Mouse (Mus musculus) forebrain, embryonic 12.5 days (tissue): ENCODE data around the gene Amotl2. TPM values are rescaled to one million over a fixed set of nuclear protein-coding genes. Genes with fewer than 3 reads are reported as not detected.

Experiments
- ATAC-seq: fragments of 200-750 bp; cut with Nextera tagmentation; 2 replicates; pipeline ENCODE4 v1.8.0; 2017; ENCODE audit warnings: moderate TSS enrichment; ENCODE audit not compliant: low FRiP score
- H3K27ac ChIP-seq: fragments of 300-500 bp; sonication (generic); 2 replicates; pipeline ENCODE4 v1.5.1; 2016; ENCODE audit warnings: mild to moderate bottlenecking
- H3K27me3 ChIP-seq: fragments of 300-500 bp; sonication (generic); 2 replicates; pipeline ENCODE4 v1.6.1; 2016; ENCODE audit warnings: mild to moderate bottlenecking
- H3K36me3 ChIP-seq: fragments of 300-500 bp; sonication (generic); replicated peaks from 2 replicates; pipeline ENCODE4 v1.6.1; 2016; ENCODE audit warnings: mild to moderate bottlenecking
- H3K4me1 ChIP-seq: fragments of 300-500 bp; sonication (generic); 2 replicates; pipeline ENCODE4 v1.6.1; 2016
- H3K4me2 ChIP-seq: fragments of 300-500 bp; sonication (generic); 2 replicates; pipeline ENCODE4 v1.6.1; 2016; ENCODE audit warnings: mild to moderate bottlenecking, moderate library complexity
- H3K4me3 ChIP-seq: fragments of 300-500 bp; sonication (generic); replicated peaks from 2 replicates; pipeline ENCODE4 v1.5.1; 2016; ENCODE audit warnings: mild to moderate bottlenecking
- H3K9ac ChIP-seq: fragments of 300-500 bp; sonication (generic); 2 replicates; pipeline ENCODE4 v1.6.1; 2016; ENCODE audit warnings: mild to moderate bottlenecking
- H3K9me3 ChIP-seq: fragments of 300-500 bp; sonication (generic); 2 replicates; pipeline ENCODE4 v1.6.1; 2016
- WGBS: fragments of 180-500 bp; shearing (Covaris S2); methylation state at CpG from one replicate; pipeline ENCODE4 v1.1.7; 2016; 5-methylcytosine and 5-hydroxymethylcytosine counted together
- polyA plus RNA-seq: library from polyadenylated mRNA; unstranded; fragments of >200 nt; fragmentation: Nextera tagmentation; extraction: Ambion mirVana; gene quantifications from 2 replicates; pipeline ENCODE4 v1.2.1, GENCODE M21; 2016

Amotl2 gene
- polyA plus RNA-seq, 1 experiment from 2014 or later, result 82.4 TPM

GRCm38 (mm10) chr9:102729876-102730413, 13.5 kb downstream of the Amotl2 start:
- Histone ChIP-seq H3K27me3 (no peaks in the 10 kb centered on the region), H3K9me3 (no peaks in the 10 kb centered on the region), H3K4me3 (no peak overlapping the region), H3K4me1 (peaks cover 31% of the 10 kb centered on the region), H3K27ac (no peak overlapping the region; the same call in 1 of the 2 replicates), H3K36me3 (peaks cover 94% of the 10 kb centered on the region), H3K4me2 (no peak overlapping the region), H3K9ac (no peak overlapping the region)
- 92% methylated on average over 14 of the region's 14 CpGs for WGBS
- ATAC-seq, result no peak

- H3K27ac ChIP-seq, result no peak overlapping the region
- H3K9ac ChIP-seq, result no peak overlapping the region
- 84% methylated on average over 7 of the region's 7 CpGs for whole genome bisulfite sequencing
- no peak for ATAC-seq
- peaks cover 20% of the 10 kb centered on the region for H3K4me1 ChIP-seq
- H3K4me2 ChIP-seq, result no peak overlapping the region
- peaks cover 83% of the 10 kb centered on the region for H3K36me3 ChIP-seq
- H3K9me3 ChIP-seq, result no peaks in the 10 kb centered on the region
- no peak overlapping the region for H3K4me3 ChIP-seq
- H3K27me3 ChIP-seq, result no peaks in the 10 kb centered on the region
Measured at GRCm38 (mm10) chr9:102731044-102731471, 14.6 kb downstream of the Amotl2 start.

- no peaks in the 10 kb centered on the region for H3K27me3 ChIP-seq
Measured at GRCm38 (mm10) chr9:102731574-102732175, 15.2 kb downstream of the Amotl2 start.

GRCm38 (mm10) chr9:102732326-102732865, 15.9 kb downstream of the Amotl2 start:
- H3K9ac ChIP-seq, result no peak overlapping the region
- peaks cover 69% of the 10 kb centered on the region for H3K36me3 ChIP-seq
- H3K27me3 ChIP-seq, result no peaks in the 10 kb centered on the region
- no peak for ATAC-seq
- no peaks in the 10 kb centered on the region for H3K9me3 ChIP-seq
- 0 out of 2 replicates have a peak overlapping the region, but pooled peaks have one; percentile 38 for H3K27ac ChIP-seq
- no peak overlapping the region for H3K4me3 ChIP-seq
- no peak overlapping the region for H3K4me2 ChIP-seq
- 80% methylated on average over 5 of the region's 5 CpGs for WGBS
- H3K4me1 ChIP-seq, result peaks cover 9% of the 10 kb centered on the region; the same call in 1 of the 2 replicates

More at GRCm38 (mm10) chr9:102731574-102732175, 15.2 kb downstream of the Amotl2 start:
- Histone ChIP-seq H3K4me1 (peaks cover 14% of the 10 kb centered on the region), H3K4me2 (no peak overlapping the region), H3K9ac (no peak overlapping the region), H3K36me3 (peaks cover 77% of the 10 kb centered on the region), H3K4me3 (no peak overlapping the region), H3K27ac (0 out of 2 replicates have a peak overlapping the region, but pooled peaks have one; percentile 25), H3K9me3 (no peaks in the 10 kb centered on the region)
- 85% methylated on average over 10 of the region's 10 CpGs for WGBS
- ATAC-seq, result no peak

GRCm38 (mm10) chr9:102733459-102733858, 17.0 kb downstream of the Amotl2 start:
- no peak overlapping the region for H3K27ac ChIP-seq
- H3K4me2 ChIP-seq, result no peak overlapping the region
- no peak; the same call in 1 of the 2 replicates for ATAC-seq
- H3K9me3 ChIP-seq, result no peaks in the 10 kb centered on the region
- peaks cover 5% of the 10 kb centered on the region; the same call in 1 of the 2 replicates for H3K4me1 ChIP-seq
- no peak overlapping the region for H3K9ac ChIP-seq
- H3K27me3 ChIP-seq, result no peaks in the 10 kb centered on the region
- WGBS, result 86% methylated on average over 5 of the region's 5 CpGs
- H3K36me3 ChIP-seq, result peaks cover 59% of the 10 kb centered on the region
- H3K4me3 ChIP-seq, result no peak overlapping the region

GRCm38 (mm10) chr9:102733999-102734738, 17.7 kb downstream of the Amotl2 start:
- Histone ChIP-seq H3K4me1 (0 out of 2 replicates have a peak, but pooled peaks cover 5% of the 10 kb centered on the region), H3K36me3 (peaks cover 52% of the 10 kb centered on the region), H3K4me2 (no peak overlapping the region), H3K27me3 (no peaks in the 10 kb centered on the region), H3K9ac (no peak overlapping the region), H3K4me3 (no peak overlapping the region), H3K9me3 (no peaks in the 10 kb centered on the region), H3K27ac (no peak overlapping the region)
- 82% methylated on average over 9 of the region's 9 CpGs for WGBS
- no peak for ATAC-seq

GRCm38 (mm10) chr9:102734739-102735075, 18.2 kb downstream of the Amotl2 start:
- Histone ChIP-seq H3K36me3 (peaks cover 46% of the 10 kb centered on the region), H3K9ac (no peak overlapping the region), H3K27ac (no peak overlapping the region), H3K9me3 (no peaks in the 10 kb centered on the region), H3K27me3 (no peaks in the 10 kb centered on the region), H3K4me1 (0 out of 2 replicates have a peak, but pooled peaks cover 5% of the 10 kb centered on the region), H3K4me2 (no peak overlapping the region), H3K4me3 (no peak overlapping the region)
- 75% methylated on average over 1 of the region's 1 CpGs for WGBS
- ATAC-seq, result no peak

- no peak overlapping the region for H3K4me3 ChIP-seq
- H3K4me1 ChIP-seq, result 0 out of 2 replicates have a peak, but pooled peaks cover 5% of the 10 kb centered on the region
- no peak overlapping the region for H3K9ac ChIP-seq
- WGBS, result 91% methylated on average over 3 of the region's 3 CpGs
- ATAC-seq, result no peak
- no peak overlapping the region for H3K4me2 ChIP-seq
- no peak overlapping the region for H3K27ac ChIP-seq
- no peaks in the 10 kb centered on the region for H3K27me3 ChIP-seq
- no peaks in the 10 kb centered on the region for H3K9me3 ChIP-seq
- H3K36me3 ChIP-seq, result peaks cover 41% of the 10 kb centered on the region
Measured at GRCm38 (mm10) chr9:102735231-102735630, 18.8 kb downstream of the Amotl2 start.

- Histone ChIP-seq H3K36me3 (peaks cover 33% of the 10 kb centered on the region), H3K27ac (no peak overlapping the region), H3K4me2 (no peak overlapping the region), H3K4me1 (0 out of 2 replicates have a peak, but pooled peaks cover 5% of the 10 kb centered on the region), H3K27me3 (no peaks in the 10 kb centered on the region), H3K4me3 (no peak overlapping the region), H3K9ac (no peak overlapping the region), H3K9me3 (no peaks in the 10 kb centered on the region)
- ATAC-seq, result no peak
- 58% methylated on average over 1 of the region's 1 CpGs for WGBS
Measured at GRCm38 (mm10) chr9:102735996-102736395, 19.5 kb downstream of the Amotl2 start.

- no peak for ATAC-seq
- no peak overlapping the region for H3K4me2 ChIP-seq
- H3K4me1 ChIP-seq, result no peaks in the 10 kb centered on the region
- H3K27ac ChIP-seq, result no peak overlapping the region
- no peaks in the 10 kb centered on the region for H3K9me3 ChIP-seq
- no peaks in the 10 kb centered on the region for H3K27me3 ChIP-seq
- peaks cover 19% of the 10 kb centered on the region for H3K36me3 ChIP-seq
- no peak overlapping the region for H3K9ac ChIP-seq
- H3K4me3 ChIP-seq, result no peak overlapping the region
- WGBS, result 38% methylated on average over 1 of the region's 1 CpGs
Measured at GRCm38 (mm10) chr9:102737405-102737804, 20.9 kb downstream of the Amotl2 start.

GRCm38 (mm10) chr9:102746753-102747152, 30.3 kb downstream of the Amotl2 start:
- no peak for ATAC-seq
- 71% methylated on average over 5 of the region's 5 CpGs for WGBS
- Histone ChIP-seq H3K36me3 (no peaks in the 10 kb centered on the region), H3K4me3 (no peak overlapping the region), H3K27me3 (no peaks in the 10 kb centered on the region), H3K9me3 (no peaks in the 10 kb centered on the region), H3K9ac (no peak overlapping the region), H3K4me2 (no peak overlapping the region), H3K27ac (no peak overlapping the region), H3K4me1 (no peaks in the 10 kb centered on the region)

- ATAC-seq, result no peak
Measured at GRCm38 (mm10) chr9:102747902-102748301, 31.4 kb downstream of the Amotl2 start.

More at GRCm38 (mm10) chr9:102747902-102748301, 31.4 kb downstream of the Amotl2 start:
- Histone ChIP-seq H3K9ac (no peak overlapping the region), H3K9me3 (no peaks in the 10 kb centered on the region), H3K4me3 (no peak overlapping the region), H3K4me2 (no peak overlapping the region), H3K4me1 (no peaks in the 10 kb centered on the region), H3K36me3 (no peaks in the 10 kb centered on the region), H3K27me3 (no peaks in the 10 kb centered on the region), H3K27ac (no peak overlapping the region)
- 51% methylated on average over 5 of the region's 5 CpGs for WGBS
